In genomic region chr4:34522846-34523245, GRCm38 (mm10) we compare ENCODE assay signal across 9 mouse cellular contexts. TPM values are rescaled to one million over a fixed set of nuclear protein-coding genes. Genes with fewer than 3 reads are reported as not detected.
DNase-seq lines count a peak whose midpoint lies in the region; ATAC-seq and TF ChIP-seq lines count a peak whose summit lies in the region.
"Had no signal": no experiment of that assay in that cellular context is flagged by ENCODE, and none has a peak within 500 bp of the region (broad histone marks: within the 10 kb centered on the region; RNA-seq: fewer than 3 reads in every experiment).

No protein-coding gene starts in this region.

- no peak for TF ChIP-seq CTCF in midbrain, postnatal 0 days (IDR thresholded peaks at IDR 0.05)

- no peaks in the 10 kb centered on the region for H3K27me3 ChIP-seq in midbrain, postnatal 0 days (ENCODE audit: insufficient read depth, low read length)
- H3K27me3 ChIP-seq in midbrain, embryonic 14.5 days (ENCODE audit: control insufficient read depth, insufficient read depth, low read length), result no peaks in the 10 kb centered on the region
- H3K27me3 ChIP-seq in intestine, embryonic 15.5 days (replicated peaks), result no peaks in the 10 kb centered on the region
- no peaks in the 10 kb centered on the region for H3K27me3 ChIP-seq in midbrain, embryonic 13.5 days
- H3K27me3 ChIP-seq in hindbrain, embryonic 11.5 days (ENCODE audit: control insufficient read depth, insufficient read depth, low read length), result no peaks in the 10 kb centered on the region
- H3K27me3 ChIP-seq: limb, embryonic 15.5 days had no signal

- H3K9me3 ChIP-seq in midbrain, postnatal 0 days (ENCODE audit: low read length), result no peaks in the 10 kb centered on the region
- H3K9me3 ChIP-seq in midbrain, embryonic 14.5 days (ENCODE audit: control insufficient read depth, low read length), result no peaks in the 10 kb centered on the region
- H3K9me3 ChIP-seq in intestine, embryonic 15.5 days, result no peaks in the 10 kb centered on the region
- H3K9me3 ChIP-seq in midbrain, embryonic 13.5 days, result no peaks in the 10 kb centered on the region
- no peaks in the 10 kb centered on the region for H3K9me3 ChIP-seq in hindbrain, embryonic 11.5 days (ENCODE audit: control insufficient read depth, low read length)
- H3K9me3 ChIP-seq: limb, embryonic 15.5 days had no signal

- no peaks in the 10 kb centered on the region for H3K4me1 ChIP-seq in midbrain, postnatal 0 days (ENCODE audit: insufficient read depth, low read length)
- H3K4me1 ChIP-seq in midbrain, embryonic 14.5 days (ENCODE audit: control insufficient read depth, insufficient read depth, low read length), result no peaks in the 10 kb centered on the region
- no peaks in the 10 kb centered on the region for H3K4me1 ChIP-seq in intestine, embryonic 15.5 days (replicated peaks)
- no peaks in the 10 kb centered on the region for H3K4me1 ChIP-seq in midbrain, embryonic 13.5 days (replicated peaks)
- no peaks in the 10 kb centered on the region for H3K4me1 ChIP-seq in hindbrain, embryonic 11.5 days (replicated peaks; ENCODE audit: control insufficient read depth, insufficient read depth, low read length)
- H3K4me1 ChIP-seq: limb, embryonic 15.5 days had no signal

- no peak overlapping the region for H3K4me3 ChIP-seq in midbrain, postnatal 0 days (ENCODE audit: low read depth, low read length)
- H3K4me3 ChIP-seq in midbrain, embryonic 14.5 days (replicated peaks; ENCODE audit: low read depth, low read length), result no peak overlapping the region
- no peak overlapping the region for H3K4me3 ChIP-seq in intestine, embryonic 15.5 days (replicated peaks)
- no peak overlapping the region for H3K4me3 ChIP-seq in midbrain, embryonic 13.5 days (replicated peaks)
- no peak overlapping the region for H3K4me3 ChIP-seq in hindbrain, embryonic 11.5 days (ENCODE audit: low read depth, low read length)
- H3K4me3 ChIP-seq: limb, embryonic 15.5 days had no signal

- no peak overlapping the region for H3K9ac ChIP-seq in midbrain, postnatal 0 days (replicated peaks; ENCODE audit: low read length, poor library complexity, severe bottlenecking)
- no peak overlapping the region for H3K9ac ChIP-seq in midbrain, embryonic 14.5 days (replicated peaks; ENCODE audit: low read length)
- no peak overlapping the region for H3K9ac ChIP-seq in intestine, embryonic 15.5 days
- no peak overlapping the region for H3K9ac ChIP-seq in midbrain, embryonic 13.5 days (replicated peaks)
- H3K9ac ChIP-seq in hindbrain, embryonic 11.5 days (ENCODE audit: low read depth, low read length), result no peak overlapping the region
- H3K9ac ChIP-seq: limb, embryonic 15.5 days had no signal

- no peaks in the 10 kb centered on the region for H3K36me3 ChIP-seq in midbrain, postnatal 0 days (ENCODE audit: insufficient read depth, low read length)
- H3K36me3 ChIP-seq in midbrain, embryonic 14.5 days (ENCODE audit: control insufficient read depth, insufficient read depth, low read length), result no peaks in the 10 kb centered on the region
- H3K36me3 ChIP-seq in intestine, embryonic 15.5 days, result no peaks in the 10 kb centered on the region
- no peaks in the 10 kb centered on the region for H3K36me3 ChIP-seq in midbrain, embryonic 13.5 days
- no peaks in the 10 kb centered on the region for H3K36me3 ChIP-seq in hindbrain, embryonic 11.5 days (ENCODE audit: control insufficient read depth, insufficient read depth, low read length)
- H3K36me3 ChIP-seq: limb, embryonic 15.5 days had no signal

- H3K27ac ChIP-seq in midbrain, postnatal 0 days (ENCODE audit: low read depth, low read length), result no peak overlapping the region
- H3K27ac ChIP-seq in midbrain, embryonic 14.5 days (replicated peaks; ENCODE audit: low read depth, low read length), result no peak overlapping the region
- no peak overlapping the region for H3K27ac ChIP-seq in intestine, embryonic 15.5 days
- H3K27ac ChIP-seq in midbrain, embryonic 13.5 days, result no peak overlapping the region
- H3K27ac ChIP-seq in hindbrain, embryonic 11.5 days (ENCODE audit: low read depth, low read length), result no peak overlapping the region
- H3K27ac ChIP-seq: limb, embryonic 15.5 days had no signal

- WGBS in midbrain, postnatal 0 days, result 78% methylated on average over 3 of the region's 3 CpGs
- WGBS in midbrain, embryonic 14.5 days, result 84% methylated on average over 3 of the region's 3 CpGs
- WGBS in intestine, embryonic 15.5 days, result 83% methylated on average over 3 of the region's 3 CpGs
- 85% methylated on average over 3 of the region's 3 CpGs for WGBS in midbrain, embryonic 13.5 days
- 88% methylated on average over 3 of the region's 3 CpGs for WGBS in hindbrain, embryonic 11.5 days

- ATAC-seq in midbrain, postnatal 0 days (ENCODE audit: low FRiP score), result no peak
- ATAC-seq in midbrain, embryonic 14.5 days (ENCODE audit: low FRiP score, low TSS enrichment), result no peak
- ATAC-seq in intestine, embryonic 15.5 days, result no peak
- ATAC-seq in midbrain, embryonic 13.5 days, result no peak
- ATAC-seq in hindbrain, embryonic 11.5 days (ENCODE audit: low FRiP score), result no peak

- peak; percentile 61 for DNase-seq in midbrain, postnatal 0 days (ENCODE audit: low spot score)
- DNase-seq in midbrain, embryonic 14.5 days, result no peak
- peak; percentile 52 for DNase-seq in adrenal gland, postnatal 10 days
- DNase-seq in gastrocnemius, adult 8-10 months (ENCODE audit: low spot score in 2 of 2), result peak; percentile 22 to 60
- peak; percentile 22 for DNase-seq in lung, postnatal 25 days (ENCODE audit: low spot score)
- DNase-seq in hindbrain, embryonic 11.5 days (ENCODE audit: low spot score), result no peak

- no peak overlapping the region for H3K4me2 ChIP-seq in midbrain, postnatal 0 days (ENCODE audit: low read depth, low read length, poor library complexity, severe bottlenecking)
- H3K4me2 ChIP-seq in midbrain, embryonic 14.5 days (ENCODE audit: low read length), result no peak overlapping the region
- H3K4me2 ChIP-seq in intestine, embryonic 15.5 days (replicated peaks), result no peak overlapping the region
- no peak overlapping the region for H3K4me2 ChIP-seq in midbrain, embryonic 13.5 days (replicated peaks)
- H3K4me2 ChIP-seq in hindbrain, embryonic 11.5 days (replicated peaks; ENCODE audit: low read depth, low read length), result no peak overlapping the region
- H3K4me2 ChIP-seq: limb, embryonic 15.5 days had no signal

RNA-seq across cellular contexts. Expression of gene Akirin2, which starts 27.9 kb away (rescaled TPM):
- 103 and 124 TPM in 2 replicates for total RNA-seq in midbrain, postnatal 0 days (2014; rRNA removed)
- polyA plus RNA-seq in midbrain, postnatal 0 days (2015; fragmentation: Nextera tagmentation; extraction: Ambion mirVana), result 69.1 and 85.7 TPM in 2 replicates
- 86.8 and 102 TPM in 2 replicates for polyA plus RNA-seq in midbrain, embryonic 14.5 days (2014; fragmentation: Nextera tagmentation; extraction: Ambion mirVana)
- 10 to 100 TPM; 61.4 to 65.6 TPM for total RNA-seq in adrenal gland, postnatal 10 days (2021)
- total RNA-seq in gastrocnemius, adult 8-10 months (2022), result 10 to 100 TPM; 40.6 to 50.8 (median 44.0) TPM
- polyA plus RNA-seq in intestine, embryonic 15.5 days (2015; fragmentation: Nextera tagmentation; extraction: Ambion mirVana), result 43.8 and 51.3 TPM in 2 replicates
- polyA plus RNA-seq in midbrain, embryonic 13.5 days (2015; fragmentation: Nextera tagmentation; extraction: Ambion mirVana), result 81.4 and 101 TPM in 2 replicates
- polyA plus RNA-seq in hindbrain, embryonic 11.5 days (2014; fragmentation: Nextera tagmentation; extraction: Ambion mirVana), result 104 and 114 TPM in 2 replicates

Comparison
In these comparisons a context has a peak if more than half of its experiments do, and no peak if none do; other contexts are left out.
1. DNase-seq: peak in midbrain, postnatal 0 days (single experiment), adrenal gland, postnatal 10 days (single experiment), gastrocnemius, adult 8-10 months (2 of 2) and lung, postnatal 25 days (single experiment); none in midbrain, embryonic 14.5 days (single experiment) and hindbrain, embryonic 11.5 days (single experiment).